Mouse (Mus musculus): ENCODE results near the gene Fggy. TPM values are rescaled to one million over a fixed set of nuclear protein-coding genes. Genes with fewer than 3 reads are reported as not detected.

Fggy gene
- total and polyA plus RNA-seq, 2 experiments from 2014 or later, result 2.7 to 3.9 TPM

GRCm38 (mm10) chr4:95621046-95621445 lies 63.7 kb downstream of the Fggy start:
- no peaks in the 10 kb centered on the region for H3K27me3 ChIP-seq (ENCODE audit: control insufficient read depth, insufficient read depth, low read length)
- no peaks in the 10 kb centered on the region for H3K9me3 ChIP-seq (replicated peaks; ENCODE audit: control insufficient read depth, low read length)
- H3K27ac ChIP-seq (ENCODE audit: low read depth), result no peak overlapping the region
- DNase-seq (ENCODE audit: low spot score), result no peak
- no peak overlapping the region for H3K4me2 ChIP-seq (ENCODE audit: low read depth, low read length)
- no peak for ATAC-seq (ENCODE audit: insufficient read depth, low read depth)
- no peak for TF ChIP-seq CTCF (IDR thresholded peaks at IDR 0.05; ENCODE audit: low read depth)
- no peak for TF ChIP-seq EP300 (IDR thresholded peaks at IDR 0.05; ENCODE audit: low read depth)
- H3K9ac ChIP-seq (replicated peaks; ENCODE audit: low read depth, low read length), result no peak overlapping the region
- 84% methylated on average over 3 of the region's 3 CpGs for WGBS
- H3K4me1 ChIP-seq (ENCODE audit: control insufficient read depth, insufficient read depth), result no peaks in the 10 kb centered on the region
- no peak overlapping the region for H3K4me3 ChIP-seq (ENCODE audit: low read depth, low read length)
- no peaks in the 10 kb centered on the region for H3K36me3 ChIP-seq (replicated peaks; ENCODE audit: control insufficient read depth, insufficient read depth, low read length)

- ATAC-seq (ENCODE audit: insufficient read depth, low read depth) (no peak), DNase-seq (ENCODE audit: low spot score) (no peak)
- Histone ChIP-seq H3K27ac (ENCODE audit: low read depth) (no peak overlapping the region), H3K4me3 (ENCODE audit: low read depth, low read length) (no peak overlapping the region), H3K9ac (replicated peaks; ENCODE audit: low read depth, low read length) (no peak overlapping the region), H3K4me2 (ENCODE audit: low read depth, low read length) (no peak overlapping the region), H3K27me3 (ENCODE audit: control insufficient read depth, insufficient read depth, low read length) (no peaks in the 10 kb centered on the region), H3K36me3 (replicated peaks; ENCODE audit: control insufficient read depth, insufficient read depth, low read length) (no peaks in the 10 kb centered on the region), H3K9me3 (replicated peaks; ENCODE audit: control insufficient read depth, low read length) (no peaks in the 10 kb centered on the region), H3K4me1 (ENCODE audit: control insufficient read depth, insufficient read depth) (no peaks in the 10 kb centered on the region)
- 58% methylated on average over 3 of the region's 3 CpGs for WGBS
- no peak for TF ChIP-seq EP300 (IDR thresholded peaks at IDR 0.05; ENCODE audit: low read depth)
- no peak for TF ChIP-seq CTCF (IDR thresholded peaks at IDR 0.05; ENCODE audit: low read depth)
Observed at GRCm38 (mm10) chr4:95624696-95625095, 67.4 kb downstream of the Fggy start.

DNA sequence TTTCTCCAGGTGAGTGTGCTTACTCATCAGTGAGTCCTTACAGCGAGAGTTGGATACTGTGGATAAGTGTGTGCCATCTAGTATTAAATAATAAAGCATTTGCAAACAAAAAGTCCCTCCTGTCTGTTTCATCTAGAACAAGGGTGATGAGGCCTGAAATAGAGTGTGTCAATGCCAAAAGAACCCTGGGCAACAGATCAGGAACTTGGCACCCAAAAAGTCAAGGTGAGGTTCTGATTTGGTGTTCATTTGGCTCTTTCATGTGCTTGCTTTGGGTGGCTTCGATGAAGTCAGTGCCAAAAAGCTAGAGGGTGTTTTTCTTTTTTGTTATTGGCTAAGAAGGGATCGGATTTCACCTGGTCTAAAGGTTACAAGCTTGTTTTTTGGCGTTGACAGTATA lies 68.3 kb downstream of the Fggy start:
- TF ChIP-seq EP300 (IDR thresholded peaks at IDR 0.05; ENCODE audit: low read depth) (no peak), CTCF (IDR thresholded peaks at IDR 0.05; ENCODE audit: low read depth) (no peak)
- ATAC-seq (ENCODE audit: insufficient read depth, low read depth) (no peak), DNase-seq (ENCODE audit: low spot score) (no peak)
- WGBS, result 71% methylated on average over 4 of the region's 4 CpGs
- Histone ChIP-seq H3K27me3 (ENCODE audit: control insufficient read depth, insufficient read depth, low read length) (no peaks in the 10 kb centered on the region), H3K4me2 (ENCODE audit: low read depth, low read length) (no peak overlapping the region), H3K9ac (replicated peaks; ENCODE audit: low read depth, low read length) (no peak overlapping the region), H3K9me3 (replicated peaks; ENCODE audit: control insufficient read depth, low read length) (no peaks in the 10 kb centered on the region), H3K27ac (ENCODE audit: low read depth) (no peak overlapping the region), H3K36me3 (replicated peaks; ENCODE audit: control insufficient read depth, insufficient read depth, low read length) (no peaks in the 10 kb centered on the region), H3K4me3 (ENCODE audit: low read depth, low read length) (no peak overlapping the region), H3K4me1 (ENCODE audit: control insufficient read depth, insufficient read depth) (no peaks in the 10 kb centered on the region)

GRCm38 (mm10) chr4:95626186-95626585 lies 68.9 kb downstream of the Fggy start:
- H3K27ac ChIP-seq (ENCODE audit: low read depth), result no peak overlapping the region
- H3K36me3 ChIP-seq (replicated peaks; ENCODE audit: control insufficient read depth, insufficient read depth, low read length), result no peaks in the 10 kb centered on the region
- DNase-seq (ENCODE audit: low spot score), result no peak
- 88% methylated on average over 3 of the region's 3 CpGs for WGBS
- no peak overlapping the region for H3K9ac ChIP-seq (replicated peaks; ENCODE audit: low read depth, low read length)
- H3K4me1 ChIP-seq (ENCODE audit: control insufficient read depth, insufficient read depth), result no peaks in the 10 kb centered on the region
- no peaks in the 10 kb centered on the region for H3K9me3 ChIP-seq (replicated peaks; ENCODE audit: control insufficient read depth, low read length)
- TF ChIP-seq EP300 (IDR thresholded peaks at IDR 0.05; ENCODE audit: low read depth) (no peak), CTCF (IDR thresholded peaks at IDR 0.05; ENCODE audit: low read depth) (no peak)
- no peaks in the 10 kb centered on the region for H3K27me3 ChIP-seq (ENCODE audit: control insufficient read depth, insufficient read depth, low read length)
- H3K4me3 ChIP-seq (ENCODE audit: low read depth, low read length), result no peak overlapping the region
- no peak for ATAC-seq (ENCODE audit: insufficient read depth, low read depth)
- no peak overlapping the region for H3K4me2 ChIP-seq (ENCODE audit: low read depth, low read length)

- 79% methylated on average over 3 of the region's 3 CpGs for WGBS
- ATAC-seq (ENCODE audit: insufficient read depth, low read depth), result no peak
- DNase-seq (ENCODE audit: low spot score), result no peak
- Histone ChIP-seq H3K4me1 (ENCODE audit: control insufficient read depth, insufficient read depth) (peaks cover 20% of the 10 kb centered on the region), H3K9me3 (replicated peaks; ENCODE audit: control insufficient read depth, low read length) (no peaks in the 10 kb centered on the region), H3K4me2 (ENCODE audit: low read depth, low read length) (no peak overlapping the region), H3K4me3 (ENCODE audit: low read depth, low read length) (no peak overlapping the region), H3K27ac (ENCODE audit: low read depth) (no peak overlapping the region), H3K27me3 (ENCODE audit: control insufficient read depth, insufficient read depth, low read length) (no peaks in the 10 kb centered on the region), H3K36me3 (replicated peaks; ENCODE audit: control insufficient read depth, insufficient read depth, low read length) (no peaks in the 10 kb centered on the region), H3K9ac (replicated peaks; ENCODE audit: low read depth, low read length) (no peak overlapping the region)
- no peak for TF ChIP-seq EP300 (IDR thresholded peaks at IDR 0.05; ENCODE audit: low read depth)
- TF ChIP-seq CTCF (IDR thresholded peaks at IDR 0.05; ENCODE audit: low read depth), result no peak
Observed at GRCm38 (mm10) chr4:95634903-95635302, 77.6 kb downstream of the Fggy start.
